Mouse (Mus musculus): Measurements from ENCODE around the gene Abcb8.

DNA sequence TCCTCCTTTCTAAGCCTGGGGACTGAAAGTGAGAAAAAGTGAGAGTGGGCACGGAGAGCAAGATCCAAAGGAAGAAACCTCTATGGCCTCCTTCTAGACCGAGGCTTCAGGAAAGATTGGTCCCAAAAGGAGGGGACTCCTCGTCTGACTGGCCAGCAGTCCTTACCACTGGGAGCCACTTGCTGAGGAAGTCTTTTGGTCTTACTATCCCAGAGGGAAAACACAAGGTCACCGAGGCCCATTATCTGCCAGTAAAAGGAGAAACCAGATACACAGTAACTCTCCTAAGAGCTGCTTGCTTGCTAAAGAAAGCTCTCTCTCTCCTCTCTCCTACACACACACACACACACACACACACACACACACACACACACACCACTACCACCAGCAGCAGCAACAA lies 40.1 kb upstream of the Abcb8 start:
- TF ChIP-seq GATA1 (IDR thresholded peaks at IDR 0.05; ENCODE audit: borderline replicate concordance, low read length) (no peak), FLI1 (IDR thresholded peaks at IDR 0.05; ENCODE audit: low read length) (no peak)

All from megakaryocyte, embryonic 14.5 days (primary cell).